Mouse (Mus musculus): ENCODE measurements around the gene Ehbp1. TPM values are rescaled to one million over a fixed set of nuclear protein-coding genes. Genes with fewer than 3 reads are reported as not detected.

Gene Ehbp1
- polyA plus RNA-seq, 1 experiment, result 2.2 TPM

- Histone ChIP-seq H3K79me2 (ENCODE audit: control insufficient read depth, insufficient read depth) (no peaks in the 10 kb centered on the region), H3ac (ENCODE audit: control insufficient read depth, insufficient read length, low read depth) (no peak overlapping the region), H3K4me3 (ENCODE audit: insufficient read depth, poor library complexity, severe bottlenecking) (no peak overlapping the region), H3K79me3 (ENCODE audit: low read depth) (no peaks in the 10 kb centered on the region), H3K27me3 (ENCODE audit: control insufficient read depth, insufficient read depth, insufficient read length) (no peaks in the 10 kb centered on the region), H3K36me3 (ENCODE audit: control insufficient read depth, insufficient read depth) (no peaks in the 10 kb centered on the region)
- TF ChIP-seq MYOD1 (IDR thresholded peaks at IDR 0.05; ENCODE audit: control insufficient read depth, insufficient read length, low read depth), result no peak
- no peak for TF ChIP-seq CTCF (IDR thresholded peaks at IDR 0.05; ENCODE audit: control insufficient read depth, insufficient read depth, insufficient read length)
- TF ChIP-seq CEBPB (IDR thresholded peaks at IDR 0.05; ENCODE audit: low read depth), result no peak
- TF ChIP-seq MYOG (IDR thresholded peaks at IDR 0.05; ENCODE audit: control insufficient read depth, extremely low read depth, insufficient read length), result no peak
- TF ChIP-seq MAX (IDR thresholded peaks at IDR 0.05), result no peak
- TF ChIP-seq USF1 (IDR thresholded peaks at IDR 0.05; ENCODE audit: low read depth), result no peak
- TF ChIP-seq FOSL1 (IDR thresholded peaks at IDR 0.05; ENCODE audit: insufficient read depth, low read length, poor library complexity, severe bottlenecking), result no peak
Observed at GRCm38 (mm10) chr11:21999396-22000315, 342.4 kb downstream of the Ehbp1 start.

- no peaks in the 10 kb centered on the region for H3K79me3 ChIP-seq (ENCODE audit: low read depth)
- TF ChIP-seq CTCF (IDR thresholded peaks at IDR 0.05; ENCODE audit: control insufficient read depth, insufficient read depth, insufficient read length), result no peak
- TF ChIP-seq USF1 (IDR thresholded peaks at IDR 0.05; ENCODE audit: low read depth), result no peak
- TF ChIP-seq FOSL1 (IDR thresholded peaks at IDR 0.05; ENCODE audit: insufficient read depth, low read length, poor library complexity, severe bottlenecking), result no peak
- no peak for TF ChIP-seq CEBPB (IDR thresholded peaks at IDR 0.05; ENCODE audit: low read depth)
- no peak for TF ChIP-seq MYOG (IDR thresholded peaks at IDR 0.05; ENCODE audit: control insufficient read depth, extremely low read depth, insufficient read length)
- no peak for TF ChIP-seq MYOD1 (IDR thresholded peaks at IDR 0.05; ENCODE audit: control insufficient read depth, insufficient read length, low read depth)
- TF ChIP-seq MAX (IDR thresholded peaks at IDR 0.05), result no peak
- H3K36me3 ChIP-seq (ENCODE audit: control insufficient read depth, insufficient read depth), result no peaks in the 10 kb centered on the region
- no peaks in the 10 kb centered on the region for H3K27me3 ChIP-seq (ENCODE audit: control insufficient read depth, insufficient read depth, insufficient read length)
- no peak overlapping the region for H3ac ChIP-seq (ENCODE audit: control insufficient read depth, insufficient read length, low read depth)
- H3K4me3 ChIP-seq (ENCODE audit: insufficient read depth, poor library complexity, severe bottlenecking), result no peak overlapping the region
- H3K79me2 ChIP-seq (ENCODE audit: control insufficient read depth, insufficient read depth), result no peaks in the 10 kb centered on the region
Observed at GRCm38 (mm10) chr11:21998141-21999047, 343.7 kb downstream of the Ehbp1 start.

- H3K27me3 ChIP-seq (ENCODE audit: control insufficient read depth, insufficient read depth, insufficient read length), result no peaks in the 10 kb centered on the region
- TF ChIP-seq MAX (IDR thresholded peaks at IDR 0.05), result no peak
- TF ChIP-seq MYOG (IDR thresholded peaks at IDR 0.05; ENCODE audit: control insufficient read depth, extremely low read depth, insufficient read length), result no peak
- TF ChIP-seq USF1 (IDR thresholded peaks at IDR 0.05; ENCODE audit: low read depth), result no peak
- no peak for TF ChIP-seq CEBPB (IDR thresholded peaks at IDR 0.05; ENCODE audit: low read depth)
- TF ChIP-seq CTCF (IDR thresholded peaks at IDR 0.05; ENCODE audit: control insufficient read depth, insufficient read depth, insufficient read length), result no peak
- no peak for TF ChIP-seq FOSL1 (IDR thresholded peaks at IDR 0.05; ENCODE audit: insufficient read depth, low read length, poor library complexity, severe bottlenecking)
- TF ChIP-seq MYOD1 (IDR thresholded peaks at IDR 0.05; ENCODE audit: control insufficient read depth, insufficient read length, low read depth), result no peak
Observed at GRCm38 (mm10) chr11:21997561-21998140, 344.4 kb downstream of the Ehbp1 start.

GRCm38 (mm10) chr11:21996661-21997560 is 345.2 kb downstream of the Ehbp1 start:
- Histone ChIP-seq H3ac (ENCODE audit: control insufficient read depth, insufficient read length, low read depth) (no peak overlapping the region), H3K79me2 (ENCODE audit: control insufficient read depth, insufficient read depth) (no peaks in the 10 kb centered on the region), H3K4me3 (ENCODE audit: insufficient read depth, poor library complexity, severe bottlenecking) (no peak overlapping the region), H3K36me3 (ENCODE audit: control insufficient read depth, insufficient read depth) (no peaks in the 10 kb centered on the region), H3K79me3 (ENCODE audit: low read depth) (no peaks in the 10 kb centered on the region), H3K27me3 (ENCODE audit: control insufficient read depth, insufficient read depth, insufficient read length) (no peaks in the 10 kb centered on the region)
- TF ChIP-seq MYOG (IDR thresholded peaks at IDR 0.05; ENCODE audit: control insufficient read depth, extremely low read depth, insufficient read length) (no peak), CTCF (IDR thresholded peaks at IDR 0.05; ENCODE audit: control insufficient read depth, insufficient read depth, insufficient read length) (no peak), CEBPB (IDR thresholded peaks at IDR 0.05; ENCODE audit: low read depth) (no peak), FOSL1 (IDR thresholded peaks at IDR 0.05; ENCODE audit: insufficient read depth, low read length, poor library complexity, severe bottlenecking) (no peak), MYOD1 (IDR thresholded peaks at IDR 0.05; ENCODE audit: control insufficient read depth, insufficient read length, low read depth) (no peak), MAX (IDR thresholded peaks at IDR 0.05) (no peak), USF1 (IDR thresholded peaks at IDR 0.05; ENCODE audit: low read depth) (no peak)

More at GRCm38 (mm10) chr11:21997561-21998140, 344.4 kb downstream of the Ehbp1 start:
- Histone ChIP-seq H3K79me2 (ENCODE audit: control insufficient read depth, insufficient read depth) (no peaks in the 10 kb centered on the region), H3K79me3 (ENCODE audit: low read depth) (no peaks in the 10 kb centered on the region), H3ac (ENCODE audit: control insufficient read depth, insufficient read length, low read depth) (no peak overlapping the region), H3K4me3 (ENCODE audit: insufficient read depth, poor library complexity, severe bottlenecking) (no peak overlapping the region), H3K36me3 (ENCODE audit: control insufficient read depth, insufficient read depth) (no peaks in the 10 kb centered on the region)

All from C2C12 (cell line).